Mouse (Mus musculus): Measurements from ENCODE around the gene Mertk.

Mertk gene

GRCm38 (mm10) chr2:128722106-128722710 lies 23.5 kb downstream of the Mertk start:
- no peak for DNase-seq (ENCODE audit: low spot score)

GRCm38 (mm10) chr2:128726067-128726466 lies 27.3 kb downstream of the Mertk start:
- DNase-seq (ENCODE audit: low spot score) = no peak

GRCm38 (mm10) chr2:128726626-128727025 lies 27.9 kb downstream of the Mertk start:
- DNase-seq (ENCODE audit: low spot score) = no peak

GRCm38 (mm10) chr2:128727552-128727951 lies 28.8 kb downstream of the Mertk start:
- DNase-seq (ENCODE audit: low spot score) = no peak

GRCm38 (mm10) chr2:128728066-128728465 lies 29.3 kb downstream of the Mertk start:
- DNase-seq (ENCODE audit: low spot score) = no peak

GRCm38 (mm10) chr2:128729141-128729540 lies 30.4 kb downstream of the Mertk start:
- no peak for DNase-seq (ENCODE audit: low spot score)

GRCm38 (mm10) chr2:128731514-128731913 lies 32.8 kb downstream of the Mertk start:
- no peak for DNase-seq (ENCODE audit: low spot score)

GRCm38 (mm10) chr2:128731951-128732350 lies 33.2 kb downstream of the Mertk start:
- no peak for DNase-seq (ENCODE audit: low spot score)

- DNase-seq (ENCODE audit: low spot score) = no peak
Measured at GRCm38 (mm10) chr2:128735089-128735488, 36.3 kb downstream of the Mertk start.

GRCm38 (mm10) chr2:128737051-128737450 lies 38.3 kb downstream of the Mertk start:
- DNase-seq (ENCODE audit: low spot score) = no peak

GRCm38 (mm10) chr2:128737796-128738195 lies 39.0 kb downstream of the Mertk start:
- DNase-seq (ENCODE audit: low spot score) = no peak

GRCm38 (mm10) chr2:128738725-128739258 lies 40.0 kb downstream of the Mertk start:
- DNase-seq (ENCODE audit: low spot score) = no peak

GRCm38 (mm10) chr2:128745879-128746620 lies 47.3 kb downstream of the Mertk start:
- no peak for DNase-seq (ENCODE audit: low spot score)

- DNase-seq (ENCODE audit: low spot score) = no peak
Measured at GRCm38 (mm10) chr2:128746621-128747151, 47.9 kb downstream of the Mertk start.

- no peak for DNase-seq (ENCODE audit: low spot score)
Measured at GRCm38 (mm10) chr2:128747433-128748028, 48.8 kb downstream of the Mertk start.

- no peak for DNase-seq (ENCODE audit: low spot score)
Measured at GRCm38 (mm10) chr2:128748171-128748570, 49.4 kb downstream of the Mertk start.

GRCm38 (mm10) chr2:128751030-128751429 lies 52.3 kb downstream of the Mertk start:
- no peak for DNase-seq (ENCODE audit: low spot score)

GRCm38 (mm10) chr2:128753295-128753873 lies 54.6 kb downstream of the Mertk start:
- no peak for DNase-seq (ENCODE audit: low spot score)

- DNase-seq (ENCODE audit: low spot score) = no peak
Measured at GRCm38 (mm10) chr2:128755149-128755691, 56.5 kb downstream of the Mertk start.

GRCm38 (mm10) chr2:128758724-128759340 lies 60.1 kb downstream of the Mertk start:
- DNase-seq (ENCODE audit: low spot score) = no peak

GRCm38 (mm10) chr2:128762008-128762407 lies 63.3 kb downstream of the Mertk start:
- no peak for DNase-seq (ENCODE audit: low spot score)

- DNase-seq (ENCODE audit: low spot score) = no peak
Measured at GRCm38 (mm10) chr2:128765787-128766186, 67.0 kb downstream of the Mertk start.

Measured in urinary bladder, postnatal 25 days (tissue).